Mouse (Mus musculus) layer of hippocampus, postnatal 36 days (tissue): ENCODE measurements around the gene Snrnp200. TPM values are rescaled to one million over a fixed set of nuclear protein-coding genes. Genes with fewer than 3 reads are reported as not detected.
"Not testable (repeated sequence)": the region's sequence is repeated elsewhere in the genome, so short reads cannot be mapped to it uniquely, and the experiment has no call there.

Experiments
- DNase-seq, 2 experiments: peaks; one replicate each; pipeline ENCODE4 v3.0.0; 2022
- total RNA-seq, 2 experiments: library from RNA; stranded (reverse); gene quantifications; 2 replicates each; pipeline ENCODE4 v1.2.3; 2021

Snrnp200 gene
- total RNA-seq, 2 experiments from 2014 or later, result 90.5 to 91.6 TPM

- DNase-seq, result no peak
Observed at GRCm38 (mm10) chr2:127254604-127255134, 46.5 kb downstream of the Snrnp200 start.

GRCm38 (mm10) chr2:127255294-127255693, 47.1 kb downstream of the Snrnp200 start:
- no peak for DNase-seq

- DNase-seq, result peak in 1 of 2 experiments; percentile 17
Observed at GRCm38 (mm10) chr2:127259340-127259739, 51.2 kb downstream of the Snrnp200 start.

GRCm38 (mm10) chr2:127262480-127262879, 54.3 kb downstream of the Snrnp200 start:
- DNase-seq, result no peak

- DNase-seq, result no peak
Observed at GRCm38 (mm10) chr2:127267854-127268253, 59.7 kb downstream of the Snrnp200 start.

GRCm38 (mm10) chr2:127269491-127270299, 61.5 kb downstream of the Snrnp200 start, which contains the start of gene Stard7:
TSS of gene Stard7 (plus strand) at chr2:127270218.
- DNase-seq, result peak; percentile 92 to 95

- DNase-seq, result peak; percentile 83 to 84
Observed at GRCm38 (mm10) chr2:127270300-127271041, 62.3 kb downstream of the Snrnp200 start.

GRCm38 (mm10) chr2:127271042-127271515, 62.9 kb downstream of the Snrnp200 start:
- no peak for DNase-seq

GRCm38 (mm10) chr2:127272049-127272448, 63.9 kb downstream of the Snrnp200 start:
- not testable (repeated sequence) for DNase-seq

- DNase-seq, result no peak
Observed at GRCm38 (mm10) chr2:127272806-127273205, 64.6 kb downstream of the Snrnp200 start.

GRCm38 (mm10) chr2:127274590-127274989, 66.4 kb downstream of the Snrnp200 start:
- no peak for DNase-seq

- DNase-seq, result no peak
Observed at GRCm38 (mm10) chr2:127275551-127276320, 67.5 kb downstream of the Snrnp200 start.

GRCm38 (mm10) chr2:127278162-127278561, 70.0 kb downstream of the Snrnp200 start:
- no peak for DNase-seq

Other genes with a start within 250 kb of the Snrnp200 start
- 10 to 100 TPM; 12.4 to 12.9 TPM for gene Ap4e1, start 199.7 kb upstream of the Snrnp200 start, total RNA-seq
- 10 to 100 TPM; 19.9 to 21.5 TPM for gene Blvra, start 137.7 kb upstream of the Snrnp200 start, total RNA-seq
- gene Ncaph, start 74.4 kb upstream of the Snrnp200 start, total RNA-seq, result 1 to 10 TPM; 1.3 to 1.7 TPM
- gene Itpripl1, start 64.9 kb upstream of the Snrnp200 start, total RNA-seq, result 1 to 10 TPM; 2.4 to 3.8 TPM
- gene 1810024B03Rik, start 106 bp upstream of the Snrnp200 start, total RNA-seq, result under 1 TPM; 0.37 to 0.68 TPM
- 10 to 100 TPM; 75.7 to 80.4 TPM for gene Ciao1, start 39.4 kb downstream of the Snrnp200 start, total RNA-seq
- 10 to 100 TPM; 74.8 to 80.4 TPM for gene Tmem127, start 39.5 kb downstream of the Snrnp200 start, total RNA-seq
- gene Stard7, start 61.8 kb downstream of the Snrnp200 start, total RNA-seq, result 100 to 1,000 TPM; 115 to 122 TPM
- 1 to 10 TPM in 1 of 2 experiments, under 1 TPM in 1; 0.53 to 1.1 TPM for gene Dusp2, start 127.8 kb downstream of the Snrnp200 start, total RNA-seq
- not detected for gene Astl, start 130.3 kb downstream of the Snrnp200 start, total RNA-seq
- under 1 TPM in 1 of 2 experiments, not detected in 1; 0.07 TPM for gene Adra2b, start 154.8 kb downstream of the Snrnp200 start, total RNA-seq
- under 1 TPM in 1 of 2 experiments, not detected in 1; 0.20 TPM for gene Gpat2, start 216.8 kb downstream of the Snrnp200 start, total RNA-seq
- gene Fahd2a, start 236.2 kb downstream of the Snrnp200 start, total RNA-seq, result 10 to 100 TPM; 15.8 to 18.9 TPM